Mouse (Mus musculus) adrenal gland, adult 8-10 months (tissue): Measurements from ENCODE around the gene Muc5ac. TPM values are rescaled to one million over a fixed set of nuclear protein-coding genes. Genes with fewer than 3 reads are reported as not detected.

Experiments used
- DNase-seq: peaks from one replicate; pipeline ENCODE4 v3.0.0; 2022
- total RNA-seq, 4 experiments: library from RNA; stranded (reverse); gene quantifications; 2 replicates each; pipeline ENCODE4 v1.2.4; 2022

The Muc5ac gene
- total RNA-seq, 4 experiments from 2014 or later, result not detected

DNA sequence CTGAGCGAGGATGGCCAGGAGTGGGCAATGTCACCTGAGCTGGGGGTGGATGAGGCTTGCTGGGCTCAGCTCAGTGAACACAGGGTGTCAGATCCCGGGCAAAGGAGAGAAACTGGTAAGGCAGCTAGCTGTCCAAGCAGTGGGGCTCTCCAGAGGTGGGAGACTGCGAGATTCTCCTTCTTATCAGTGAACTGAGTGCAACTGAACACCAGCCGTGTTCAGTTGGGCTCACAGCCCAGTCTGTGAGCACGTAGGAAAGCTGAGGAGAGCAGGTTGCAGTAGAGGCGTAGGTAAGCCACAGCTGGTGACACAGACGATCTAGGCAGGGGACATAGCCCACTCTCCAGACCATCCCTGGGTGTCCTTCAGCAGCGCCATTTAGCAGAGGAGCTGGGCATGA is 47.7 kb downstream of the Muc5ac start:
- DNase-seq, result no peak

DNA sequence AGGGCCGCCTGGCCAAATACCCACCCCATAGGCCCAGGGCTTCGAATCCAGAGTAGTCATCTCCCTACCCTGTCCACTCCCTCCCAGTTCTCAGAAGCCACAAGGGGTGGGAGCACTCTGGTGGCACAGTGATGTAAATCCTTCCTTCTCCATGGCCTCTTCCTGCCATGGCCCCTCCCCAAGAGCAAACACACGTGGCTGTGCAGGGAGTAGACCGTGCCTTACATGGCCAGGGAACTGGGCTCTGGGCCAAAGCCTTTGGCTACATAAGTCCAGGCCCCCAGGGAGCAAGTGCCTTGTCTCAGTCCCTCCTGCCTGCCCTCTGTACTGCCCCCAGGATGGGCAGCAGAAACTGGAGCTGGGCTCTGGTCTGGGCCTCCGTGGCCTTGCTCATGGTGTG is 50.0 kb downstream of the Muc5ac start, which contains the start of gene Muc5b:
Gene Muc5b (plus strand): TSS at position 292 of the 400 bp plus-strand sequence.
- no peak for DNase-seq

DNA sequence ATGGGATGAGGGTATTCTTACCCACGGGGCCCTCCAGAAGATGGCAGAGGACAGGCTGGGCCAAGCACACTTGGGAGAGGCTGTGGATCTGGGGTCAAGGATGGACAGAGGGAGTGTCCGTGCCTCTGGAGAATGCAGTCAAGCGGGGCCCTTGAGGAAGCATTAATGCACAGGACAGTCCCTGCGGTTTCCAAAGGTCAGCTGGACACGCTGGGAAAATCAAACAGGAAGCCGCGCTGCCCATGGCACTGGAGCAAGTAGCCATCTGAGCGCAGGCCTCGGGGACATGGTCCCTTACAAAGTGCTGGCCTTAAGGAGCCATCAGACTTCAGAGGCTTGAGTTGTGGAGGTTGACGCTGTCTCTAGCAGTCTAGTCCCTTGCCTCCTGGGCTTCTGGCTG is 51.6 kb downstream of the Muc5ac start:
- DNase-seq, result no peak

DNA sequence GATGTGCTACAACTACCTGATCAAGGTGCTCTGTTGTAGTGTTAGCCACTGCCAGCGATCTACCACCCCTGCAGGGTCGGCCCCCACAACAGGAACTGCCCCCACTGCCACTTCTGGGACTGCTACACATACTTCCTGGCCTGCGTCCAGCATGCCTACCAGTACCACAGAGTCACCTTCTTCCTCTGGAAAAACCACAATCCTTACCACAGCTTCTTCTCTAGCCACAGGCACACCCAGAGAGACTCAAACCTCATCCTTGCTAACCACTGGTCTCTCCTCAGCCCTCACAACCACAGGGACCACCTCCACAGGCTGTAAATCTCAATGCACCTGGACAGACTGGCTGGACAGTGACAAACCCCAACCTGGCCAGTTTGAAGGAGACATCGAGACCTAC is 72.3 kb downstream of the Muc5ac start:
- no peak for DNase-seq

Other genes with a start within 250 kb of the Muc5ac start
- 10 to 100 TPM; 57.5 to 69.9 (median 62.5) TPM for gene Chid1, start 249.1 kb upstream of the Muc5ac start, total RNA-seq
- 10 to 100 TPM; 54.9 to 79.7 (median 66.5) TPM for gene Ap2a2, start 226.8 kb upstream of the Muc5ac start, total RNA-seq
- not detected for gene Muc6, start 133.7 kb upstream of the Muc5ac start, total RNA-seq
- gene Muc2, start 98.6 kb upstream of the Muc5ac start, total RNA-seq, result 1 to 10 TPM in 2 of 4 experiments, under 1 TPM in 2; 0.24 to 2.2 (median 0.81) TPM
- gene Muc5b, start 50.1 kb downstream of the Muc5ac start, total RNA-seq, result not detected
- 10 to 100 TPM; 59.9 to 67.9 (median 62.6) TPM for gene Tollip, start 129.5 kb downstream of the Muc5ac start, total RNA-seq
- gene Brsk2, start 160.8 kb downstream of the Muc5ac start, total RNA-seq, result 1 to 10 TPM; 2.0 to 4.1 (median 3.6) TPM